Mouse (Mus musculus): ENCODE data around the gene Fam216a.

Fam216a gene

DNA sequence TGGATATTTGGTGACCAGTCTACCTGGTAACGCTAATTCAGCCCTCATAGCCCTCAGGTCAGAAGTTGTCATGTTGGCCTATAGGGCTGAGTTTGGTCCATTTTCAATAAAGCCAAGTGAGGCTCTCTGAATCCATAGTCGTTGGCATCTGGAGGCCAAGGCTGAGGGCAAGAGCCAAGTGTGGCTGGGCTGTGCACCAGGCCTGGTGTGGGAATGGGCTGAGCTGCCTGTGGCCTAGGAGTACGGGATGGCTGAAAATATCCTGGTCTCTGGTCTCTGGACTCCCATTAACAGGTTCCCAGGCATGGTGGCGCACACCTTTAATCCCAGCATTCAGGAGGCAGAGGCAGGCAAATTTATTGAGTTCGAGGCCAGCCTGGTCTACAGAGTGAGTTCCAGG, 17.8 kb upstream of the Fam216a start:
- DNase-seq = no peak

DNA sequence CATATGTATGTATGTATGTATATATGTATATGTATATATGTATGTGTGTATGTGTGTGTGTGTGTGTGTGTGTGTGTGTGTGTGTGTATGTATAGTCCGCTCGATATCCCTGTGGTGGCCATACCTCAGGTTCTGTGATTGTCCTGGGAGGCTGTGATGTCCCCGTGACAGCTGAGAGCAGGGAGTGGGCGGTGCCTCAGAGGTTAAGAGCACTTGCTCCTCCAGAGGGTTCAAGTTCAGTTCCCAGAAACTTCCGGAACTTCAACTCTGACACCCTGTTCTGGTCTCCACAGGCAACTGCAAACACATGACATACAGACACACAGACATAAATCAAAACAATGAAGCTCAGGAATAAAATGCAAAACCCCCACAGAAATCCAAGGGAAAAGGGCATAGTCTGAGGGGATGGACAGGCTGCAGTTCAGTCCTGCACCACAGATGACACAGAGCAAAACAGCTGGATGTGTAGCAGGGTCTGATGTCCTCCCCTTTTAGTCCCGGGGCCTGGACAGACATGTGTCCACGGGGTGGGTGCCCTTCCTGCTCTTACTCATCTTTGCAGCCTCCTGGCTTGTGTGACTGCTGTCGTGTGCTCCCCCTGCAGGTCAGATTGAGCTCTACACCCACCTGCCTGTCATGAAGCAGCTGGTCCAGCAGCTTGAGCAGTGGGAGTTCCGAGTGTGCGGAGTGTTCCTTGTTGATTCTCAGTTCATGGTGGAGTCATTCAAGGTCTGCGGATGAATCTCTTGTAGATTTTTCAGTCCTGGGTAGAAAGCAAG, 7.4 kb upstream of the Fam216a start:
- DNase-seq = peak; percentile 77

DNA sequence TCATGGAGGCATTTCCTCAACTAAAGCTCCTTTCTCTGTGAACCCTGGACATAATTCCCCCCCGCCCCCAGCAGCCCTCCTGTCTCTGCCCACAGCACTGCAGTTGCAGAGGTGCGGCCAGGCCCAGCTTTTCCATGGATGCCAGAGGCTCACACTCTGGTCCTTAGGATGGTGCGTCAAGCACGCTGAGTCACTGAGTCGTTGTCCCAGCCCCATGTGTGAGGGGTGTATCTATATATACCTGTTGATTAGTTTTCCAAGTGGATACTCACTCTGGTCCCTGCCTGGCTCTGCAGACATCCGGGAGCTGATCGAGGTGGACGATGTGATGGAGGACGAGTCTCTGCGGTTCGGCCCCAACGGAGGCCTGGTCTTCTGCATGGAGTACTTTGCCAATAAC, 6.0 kb upstream of the Fam216a start:
- no peak for DNase-seq

DNA sequence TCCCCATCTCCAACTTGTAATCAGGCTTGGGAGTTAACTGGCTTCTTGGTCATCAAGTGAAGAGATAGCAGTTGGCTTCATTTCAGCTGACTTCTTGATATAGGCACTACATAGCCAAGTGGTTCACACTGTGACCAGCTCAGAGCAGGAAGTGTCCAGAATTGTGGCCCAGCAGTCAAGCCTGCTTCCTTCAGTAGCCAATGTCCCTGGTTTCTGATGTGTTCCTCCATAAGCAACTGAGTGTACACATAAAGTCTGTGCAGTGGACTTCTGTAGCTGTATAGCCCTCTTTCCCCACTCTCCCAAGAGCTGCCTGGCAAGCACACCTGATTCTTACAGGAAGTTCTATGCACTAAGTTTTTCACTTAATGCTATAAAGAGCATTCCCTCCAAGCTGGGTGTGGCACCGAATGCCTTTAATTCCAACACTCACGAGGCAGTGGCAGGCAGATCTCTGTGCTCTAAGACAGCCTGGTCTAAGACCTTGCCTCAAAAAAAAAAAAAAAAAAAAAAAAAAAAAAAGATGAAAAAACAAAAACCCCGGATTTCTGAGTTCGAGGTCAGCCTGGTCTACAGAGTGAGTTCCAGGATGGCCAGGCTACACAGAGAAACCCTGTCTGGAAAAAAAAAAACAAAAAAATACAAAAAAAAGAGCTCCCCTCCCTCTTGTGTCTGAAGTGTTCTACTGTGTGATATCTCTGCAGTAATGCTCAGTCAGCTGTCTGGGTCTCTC, 5.1 kb upstream of the Fam216a start:
- DNase-seq = no peak

DNA sequence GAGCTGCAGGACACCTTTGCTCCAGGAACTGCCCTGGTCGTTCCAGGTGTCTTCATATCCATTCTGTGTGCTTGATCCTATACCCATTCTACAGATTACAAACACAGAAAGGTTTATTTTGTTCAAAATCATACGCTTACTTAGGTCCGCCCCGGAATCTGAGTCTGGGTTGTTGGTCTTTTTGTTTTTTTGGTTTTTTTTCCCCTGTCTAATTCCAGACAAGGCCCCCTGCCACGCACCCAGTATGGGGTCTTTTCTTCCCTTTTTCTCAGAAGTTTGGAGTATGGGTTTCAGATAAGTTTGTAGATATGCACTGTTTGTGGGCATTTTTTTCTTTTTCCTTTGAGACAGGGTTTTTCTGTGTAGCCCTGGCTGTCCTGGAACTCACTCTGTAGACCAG, 714 bp upstream of the Fam216a start:
- no peak for DNase-seq

DNA sequence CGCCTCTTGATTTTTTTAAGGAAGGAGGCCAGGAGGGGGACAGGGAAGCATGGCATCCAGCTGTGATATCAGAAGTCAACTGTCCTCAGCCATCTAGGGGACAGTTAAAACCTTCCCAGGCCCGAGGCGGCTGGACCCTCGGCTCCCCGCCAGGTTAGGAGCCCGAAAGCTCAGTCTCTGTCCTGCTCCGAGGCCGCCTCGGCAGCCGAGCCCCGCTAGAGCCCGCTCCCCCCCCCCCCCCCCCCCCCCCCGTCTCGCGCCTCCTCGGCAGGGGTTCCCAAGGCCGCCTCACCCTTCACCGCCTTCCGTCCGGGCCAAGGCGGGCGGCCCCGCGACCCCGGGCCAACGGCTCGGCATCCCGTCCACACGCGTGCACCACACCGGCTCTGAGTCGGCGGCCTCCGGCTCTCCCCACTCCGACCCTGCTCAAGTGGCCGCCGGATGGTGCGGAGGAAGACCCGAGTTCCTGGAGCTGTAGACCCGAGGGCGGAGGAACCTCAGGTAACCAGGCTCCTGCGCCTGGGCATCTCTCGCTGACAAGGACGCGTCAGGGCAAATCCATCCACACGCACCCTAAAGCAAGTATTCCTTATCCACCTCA, 473 bp downstream of the Fam216a start, which contains the start of gene Gpn3:
Gpn3 (plus strand) TSS at position 286 of the 601 bp plus-strand sequence.
- DNase-seq = no peak

DNA sequence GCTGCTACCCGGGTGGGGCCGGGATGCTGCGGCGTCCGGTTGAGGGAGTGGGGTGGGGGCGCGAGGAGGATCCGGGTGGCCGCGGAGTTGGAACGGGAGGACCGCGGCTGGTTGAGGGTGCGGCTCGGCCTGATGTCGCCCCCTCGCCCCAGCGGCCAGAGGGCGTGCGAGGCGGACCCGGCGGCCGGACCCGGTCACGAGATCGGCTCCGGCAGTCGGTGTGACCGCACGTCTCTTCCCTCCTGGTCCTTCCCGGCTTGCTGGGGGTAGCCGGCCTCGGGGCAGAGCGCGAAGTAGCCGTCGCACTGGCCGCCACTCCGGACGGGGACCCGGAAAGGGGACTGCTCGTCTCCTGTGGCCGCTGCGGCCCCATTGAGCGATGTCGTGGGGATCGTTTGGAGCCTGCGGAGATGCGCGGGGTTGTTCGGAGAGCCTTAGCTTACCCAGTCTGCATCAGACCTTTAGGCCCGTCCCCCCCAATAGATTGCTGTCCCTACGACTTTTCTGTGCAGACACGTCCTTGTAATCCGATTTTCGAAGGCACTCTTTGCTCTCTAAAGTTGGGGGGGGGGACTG, 17.6 kb downstream of the Fam216a start:
- DNase-seq = no peak

DNA sequence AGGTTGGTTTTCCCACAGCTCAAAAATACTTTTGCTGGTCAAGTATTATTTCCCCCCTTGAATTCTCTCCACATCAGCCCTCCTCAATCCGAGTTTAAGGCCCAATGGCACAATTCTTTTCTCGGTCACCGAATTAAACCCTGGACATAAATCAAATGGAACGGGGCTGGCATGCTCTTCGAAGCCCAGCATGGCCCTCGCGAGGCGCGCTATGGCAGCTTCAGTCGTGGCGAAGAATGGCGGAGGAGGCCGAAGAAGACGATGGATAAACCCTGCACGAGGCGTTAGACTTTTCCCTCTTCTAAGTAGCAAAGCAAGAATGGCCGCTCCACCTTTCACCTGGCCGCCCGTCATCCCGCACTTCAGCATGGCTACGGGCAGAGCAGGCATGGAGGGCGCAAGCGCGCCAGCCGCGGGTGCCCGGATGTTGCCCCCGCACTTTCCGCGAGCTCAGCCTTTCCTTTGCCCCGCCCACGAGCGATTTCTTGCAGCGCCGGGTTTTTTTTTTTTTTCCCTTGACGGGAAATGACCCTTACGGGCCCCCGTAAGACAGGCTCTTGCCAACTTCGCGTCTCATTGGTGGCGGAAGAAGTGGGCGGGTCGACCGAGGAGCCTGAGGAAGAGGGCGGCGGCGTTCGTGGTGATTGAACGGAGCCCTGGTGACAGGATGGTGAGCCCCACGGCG, 18.2 kb downstream of the Fam216a start, which contains the start of the genes Rad9b and Vps29:
Rad9b (minus strand) TSS at position 427 of the 685 bp plus-strand sequence.
Vps29 (plus strand) TSS at position 563 of the 685 bp plus-strand sequence.
- peak; percentile 99 for DNase-seq

DNA sequence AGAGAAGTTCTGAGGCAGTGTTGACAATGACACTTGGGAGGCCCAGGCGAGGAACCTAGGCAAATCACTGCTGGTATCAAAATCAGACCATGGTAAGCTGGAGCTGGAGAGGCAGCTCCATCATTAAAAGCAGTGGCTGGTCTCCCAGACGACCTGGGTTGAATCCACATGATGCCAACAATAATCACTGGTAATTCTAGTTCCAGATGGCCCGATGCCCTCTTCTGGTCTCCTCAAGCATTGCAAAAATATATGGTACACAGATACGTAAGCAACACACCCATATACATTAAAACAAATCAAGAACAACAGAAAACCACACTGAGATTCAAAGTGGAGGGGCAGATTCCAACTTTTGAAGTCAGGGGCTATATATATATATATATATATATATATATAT, 26.4 kb downstream of the Fam216a start:
- no peak for DNase-seq

DNA sequence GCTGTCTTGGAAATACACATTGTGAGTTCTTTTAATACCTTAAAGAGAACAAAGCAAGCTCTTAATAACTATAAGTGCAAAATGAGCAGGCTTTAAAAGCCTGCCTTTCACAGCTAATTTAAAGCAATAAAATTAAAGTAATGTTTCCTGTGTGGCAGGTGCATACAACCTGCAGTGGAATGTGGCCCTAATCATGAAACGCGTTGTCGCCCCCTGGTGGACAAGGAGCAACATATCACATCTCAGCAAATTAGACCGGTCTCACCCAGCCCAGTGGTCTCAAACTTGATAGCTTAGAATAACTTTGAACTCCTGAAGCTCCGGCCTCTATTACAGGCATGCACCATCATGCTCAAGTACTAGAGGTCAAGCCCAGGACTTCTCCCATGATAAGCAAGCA, 27.9 kb downstream of the Fam216a start:
- DNase-seq = peak; percentile 80

DNA sequence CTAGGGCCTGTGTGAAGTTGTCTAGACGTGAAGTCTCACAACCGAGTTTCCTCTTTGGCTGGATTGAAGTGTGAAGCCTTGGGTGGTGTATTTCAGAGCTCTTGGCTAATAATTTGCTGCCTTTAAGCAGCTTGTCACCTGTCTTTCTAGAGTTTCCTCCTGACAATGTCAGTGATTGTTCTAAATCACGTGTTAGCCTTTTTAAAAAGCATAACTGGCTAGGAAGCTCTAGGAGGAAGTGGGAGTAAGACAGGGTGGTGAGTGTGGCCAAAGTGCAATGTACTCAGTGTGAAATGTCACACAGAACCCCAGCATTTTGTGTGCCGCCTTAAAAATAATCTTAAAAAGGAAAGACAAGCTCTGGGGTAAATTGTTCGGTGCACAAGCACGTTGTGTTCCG, 28.4 kb downstream of the Fam216a start:
- DNase-seq = no peak

DNA sequence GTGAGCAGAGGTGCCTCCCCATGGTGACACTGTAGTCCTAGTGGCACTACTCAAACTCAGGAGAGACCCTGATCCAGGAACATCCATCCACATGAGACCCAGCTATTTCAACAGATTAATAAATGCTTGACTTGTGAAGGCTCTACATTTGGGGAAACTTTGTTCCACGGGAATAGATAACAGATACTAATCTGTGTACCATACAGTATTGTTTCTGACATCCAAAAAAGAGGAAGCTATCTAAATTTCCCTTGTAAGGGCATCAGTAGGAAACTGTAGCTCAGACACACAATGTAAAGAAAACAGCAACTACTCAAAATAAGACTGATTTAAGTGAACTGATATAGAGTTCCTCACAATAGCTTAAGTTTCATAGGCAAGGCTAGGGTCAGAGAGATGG, 29.3 kb downstream of the Fam216a start:
- no peak for DNase-seq

DNA sequence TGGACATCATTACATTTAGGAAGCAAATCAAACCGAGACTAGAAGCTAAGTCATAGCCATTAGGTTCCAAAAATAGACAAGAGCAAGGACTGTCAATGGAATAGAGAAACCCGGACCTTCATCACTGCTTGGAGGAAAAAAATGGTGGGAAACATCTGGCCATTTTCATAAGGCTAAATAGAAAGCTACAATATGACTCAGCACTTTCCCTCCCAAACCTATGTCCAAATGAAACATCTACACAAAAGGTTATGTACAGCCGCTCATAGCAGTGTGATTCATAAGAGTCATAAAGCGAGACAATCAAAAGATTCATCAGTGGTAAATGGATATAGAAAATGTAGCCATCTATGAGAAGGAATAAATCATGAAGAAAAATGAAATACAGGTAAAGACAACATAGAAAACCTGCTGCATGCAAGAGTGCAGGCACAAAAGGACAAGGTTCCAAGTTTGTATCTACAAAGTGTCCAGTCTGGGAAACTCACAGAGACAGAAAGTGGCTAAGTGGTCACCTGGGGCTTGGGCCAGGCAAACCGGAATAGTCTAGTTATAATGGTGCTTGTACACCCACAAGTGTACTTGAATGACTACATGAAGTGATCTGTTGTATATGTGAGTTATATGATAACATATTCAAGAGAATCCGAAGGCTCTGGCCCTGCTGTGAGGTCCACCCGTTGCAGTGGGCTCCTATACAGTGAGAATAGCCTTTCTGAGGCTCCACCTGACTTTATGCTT, 35.4 kb downstream of the Fam216a start:
- DNase-seq = no peak

DNA sequence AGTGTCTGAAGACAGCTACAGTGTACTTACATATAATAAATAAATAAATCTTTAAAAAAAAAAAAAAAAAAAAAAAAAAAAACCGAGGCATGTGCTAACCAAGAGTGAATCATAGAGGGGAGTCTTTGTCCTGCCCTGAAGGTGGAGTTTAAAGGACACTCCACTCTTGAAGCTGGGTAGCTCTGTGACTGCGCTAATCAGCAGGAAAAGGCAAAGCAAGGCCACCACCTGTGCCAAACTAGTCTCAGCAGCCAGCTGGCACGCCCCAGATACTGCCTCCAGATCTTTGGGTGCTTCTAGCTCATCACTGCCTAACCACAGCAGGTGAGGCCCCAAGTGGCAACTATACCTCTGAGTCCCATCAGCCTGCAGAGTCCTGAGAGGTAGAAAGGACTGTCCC, 37.5 kb downstream of the Fam216a start:
- no peak for DNase-seq

DNA sequence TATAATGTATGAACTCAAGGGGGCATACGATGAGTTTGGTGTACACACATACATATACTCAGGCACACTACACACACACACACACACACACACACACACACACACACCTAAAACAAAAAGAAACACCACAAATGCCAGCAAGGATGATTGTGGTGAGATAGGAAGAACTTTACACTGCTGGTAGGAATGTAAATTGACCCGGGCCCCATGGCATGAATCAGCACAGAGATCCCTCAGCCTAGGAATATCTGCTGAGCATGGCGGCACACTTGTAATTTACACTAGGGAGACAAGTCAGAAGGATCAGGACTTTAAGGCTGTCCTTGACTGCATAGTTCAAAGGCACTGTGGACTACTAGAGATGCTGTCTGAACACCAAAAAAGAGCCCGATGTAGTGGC, 41.9 kb downstream of the Fam216a start:
- DNase-seq = no peak

DNA sequence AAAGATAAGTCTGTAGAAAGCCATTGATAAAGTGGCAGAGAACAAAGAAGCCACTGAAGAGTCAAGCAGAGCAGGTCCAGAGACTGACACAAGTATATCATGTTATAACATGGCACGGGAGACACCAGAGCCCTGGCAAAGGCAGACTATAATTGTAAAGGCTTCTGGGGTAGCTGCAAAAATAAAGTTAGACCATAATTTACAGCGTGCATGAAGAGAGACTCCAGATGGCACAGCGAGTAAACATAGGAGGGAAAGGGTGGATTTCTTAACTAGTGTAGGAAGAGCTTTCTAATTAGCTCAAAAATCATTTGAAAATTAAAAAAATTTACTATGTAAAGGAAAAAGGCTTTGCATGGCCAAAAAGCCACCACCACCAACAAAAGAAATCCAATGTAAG, 44.9 kb downstream of the Fam216a start:
- DNase-seq = no peak

DNA sequence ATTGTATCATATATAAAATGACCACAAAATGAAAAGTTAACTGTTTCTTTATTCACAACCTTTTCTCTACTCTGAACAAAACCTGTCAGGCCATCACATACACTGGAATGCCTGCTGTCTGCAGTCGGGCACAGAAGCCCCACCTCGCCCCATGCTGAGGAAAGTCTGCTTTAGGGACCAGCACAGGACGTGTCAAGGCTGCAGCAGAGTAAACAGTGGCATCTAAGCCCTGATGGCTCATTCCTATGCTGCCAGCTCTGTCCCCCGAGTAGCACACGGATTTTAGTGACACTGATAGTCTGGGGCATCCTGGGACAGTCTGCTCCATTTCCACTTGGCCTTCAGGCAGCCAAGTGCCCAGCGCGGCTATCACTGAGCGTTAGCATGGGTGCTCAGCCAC, 46.7 kb downstream of the Fam216a start:
- DNase-seq = no peak

DNA sequence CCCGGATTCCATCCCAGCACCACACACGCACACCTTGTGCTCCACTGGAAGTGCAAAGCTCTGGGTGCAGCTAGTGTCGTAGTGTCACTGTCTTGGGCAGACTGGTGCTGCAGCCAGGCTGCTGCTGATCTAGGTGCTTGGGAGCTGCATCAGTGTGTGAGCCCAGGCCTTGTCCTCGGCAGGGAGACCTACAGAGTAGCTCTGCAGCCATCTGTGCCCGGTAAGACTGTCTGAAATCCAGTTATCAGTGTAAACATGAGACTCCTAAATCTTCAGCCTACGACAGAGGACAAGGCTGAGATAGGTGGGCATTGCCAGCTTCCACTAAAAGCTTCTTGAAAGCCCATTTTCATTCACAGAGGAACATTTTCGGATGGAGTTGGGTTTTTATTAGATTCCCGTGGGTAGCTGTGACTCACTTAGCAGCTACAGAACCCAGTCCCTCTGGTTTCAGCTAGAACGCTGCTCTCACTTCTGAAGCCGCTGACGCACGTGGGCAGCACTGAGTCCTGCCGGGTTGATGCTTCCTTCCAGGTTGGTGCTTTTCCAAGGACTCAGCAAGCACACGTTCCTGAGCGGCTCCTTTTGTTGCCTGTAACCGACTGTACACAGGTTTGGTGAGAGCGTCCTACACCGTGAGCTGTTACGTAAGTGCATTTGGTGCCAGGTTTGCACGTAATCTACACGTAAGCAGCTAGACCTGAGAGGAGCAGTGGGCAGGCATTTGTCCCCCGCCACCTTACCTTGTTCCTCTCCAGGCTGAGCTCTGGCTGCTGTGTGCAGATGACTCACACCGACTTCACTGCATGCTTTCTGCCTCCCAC, 47.3 kb downstream of the Fam216a start:
- DNase-seq = no peak

DNA sequence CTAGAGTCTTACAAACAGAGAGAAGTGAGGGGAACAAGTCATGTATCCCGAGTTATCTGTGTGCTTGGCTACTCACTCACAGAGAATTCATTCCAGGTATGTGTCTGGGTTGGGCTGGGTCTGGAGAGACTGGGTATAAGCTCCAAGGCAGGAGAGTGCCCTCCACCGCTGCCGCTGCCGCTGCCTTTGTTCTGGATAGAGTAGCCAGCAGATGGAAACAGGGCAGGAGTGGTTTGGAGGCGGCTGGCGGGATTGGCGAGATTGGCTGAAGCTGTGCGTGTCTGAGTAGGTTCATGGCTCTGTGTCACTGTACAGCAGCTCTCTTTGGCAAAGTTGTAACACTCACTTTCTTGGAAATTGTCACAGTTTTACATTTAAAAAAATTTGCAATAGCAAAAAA, 48.6 kb downstream of the Fam216a start:
- DNase-seq = no peak

DNA sequence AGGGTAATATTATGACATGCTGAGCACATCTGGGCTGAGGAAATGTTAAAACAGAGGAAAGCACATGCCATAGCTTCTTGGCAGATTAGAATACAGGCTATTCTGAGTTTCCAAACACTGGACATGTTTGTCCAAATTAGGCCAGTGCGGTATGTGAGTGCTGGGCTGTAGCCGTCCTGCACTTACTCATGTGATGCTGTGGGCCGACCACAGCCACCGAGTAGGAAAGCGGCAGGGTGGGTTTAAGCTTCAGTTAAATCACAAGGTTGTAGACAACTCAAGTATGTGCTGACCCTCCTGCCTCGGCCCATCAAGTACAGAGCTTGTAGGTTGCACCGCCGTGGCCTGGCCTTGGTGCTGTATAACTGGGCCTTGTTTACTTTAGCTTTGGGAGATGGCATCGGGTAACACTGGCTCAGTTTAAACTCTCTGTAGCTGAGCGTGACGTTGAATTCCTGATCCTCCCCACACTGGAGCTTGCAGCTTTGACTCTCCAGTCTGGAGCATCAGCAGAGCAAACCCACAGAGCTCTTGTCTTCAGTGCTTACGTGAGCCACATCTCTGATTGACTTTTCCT, 51.9 kb downstream of the Fam216a start:
- no peak for DNase-seq

Measured in kidney, postnatal 14 days (tissue).